Mouse (Mus musculus) stomach, postnatal 0 days (tissue): ENCODE data around the gene Tbc1d2b. TPM values are rescaled to one million over a fixed set of nuclear protein-coding genes. Genes with fewer than 3 reads are reported as not detected.

ENCODE experiments used
- ATAC-seq: fragments of 200-750 bp; cut with Nextera tagmentation; 2 replicates; pipeline ENCODE4 v1.8.0; 2017; ENCODE audit not compliant: low FRiP score, low TSS enrichment
- DNase-seq: peaks from one replicate; pipeline ENCODE4 v3.0.0-alpha.2; 2016; ENCODE audit warnings: low spot score
- H3K27ac ChIP-seq: fragments of 300-500 bp; sonication (generic); replicated peaks from 2 replicates; pipeline ENCODE4 v1.5.1; 2014; ENCODE audit warnings: mild to moderate bottlenecking, control low read depth
- H3K27me3 ChIP-seq: fragments of 300-500 bp; sonication (generic); 2 replicates; pipeline ENCODE4 v1.6.1; 2014; ENCODE audit warnings: low read length; ENCODE audit not compliant: control insufficient read depth, insufficient read depth
- H3K36me3 ChIP-seq: fragments of 300-500 bp; sonication (generic); 2 replicates; pipeline ENCODE4 v1.6.1; 2014; ENCODE audit warnings: low read length, mixed read lengths; ENCODE audit not compliant: control insufficient read depth, insufficient read depth
- H3K4me1 ChIP-seq: fragments of 300-500 bp; sonication (generic); replicated peaks from 2 replicates; pipeline ENCODE4 v1.6.1; 2014; ENCODE audit warnings: antibody characterized with exemption; ENCODE audit not compliant: control insufficient read depth, insufficient read depth
- H3K4me2 ChIP-seq: fragments of 300-500 bp; sonication (generic); replicated peaks from 2 replicates; pipeline ENCODE4 v1.6.1; 2014; ENCODE audit warnings: low read depth, mild to moderate bottlenecking, control low read depth, moderate library complexity
- H3K4me3 ChIP-seq: fragments of 300-500 bp; sonication (generic); 2 replicates; pipeline ENCODE4 v1.5.1; 2014; ENCODE audit warnings: low read depth, low read length, control low read depth
- H3K9ac ChIP-seq: fragments of 300-500 bp; sonication (generic); 2 replicates; pipeline ENCODE4 v1.6.1; 2014; ENCODE audit warnings: mild to moderate bottlenecking, low read length, control low read depth, mixed read lengths
- H3K9me3 ChIP-seq: fragments of 300-500 bp; sonication (generic); 2 replicates; pipeline ENCODE4 v1.6.1; 2016; ENCODE audit warnings: low read length; ENCODE audit not compliant: control insufficient read depth
- CTCF ChIP-seq: IDR thresholded peaks from 2 replicates; pipeline ENCODE4 v1.5.1; 2016; ENCODE audit warnings: antibody characterized with exemption, low read depth, mild to moderate bottlenecking, moderate library complexity
- EP300 ChIP-seq: optimal IDR thresholded peaks from 2 replicates; pipeline ENCODE3; 2016; ENCODE audit warnings: antibody characterized with exemption
- WGBS: fragments of 180-500 bp; shearing (Covaris S2); extraction: QIAGEN DNeasy Blood & Tissue Kit; methylation state at CpG from one replicate; pipeline ENCODE4 v1.1.7; 2014; 5-methylcytosine and 5-hydroxymethylcytosine counted together
- polyA plus RNA-seq: library from polyadenylated mRNA; unstranded; fragments of >200 nt; fragmentation: Nextera tagmentation; extraction: Ambion mirVana; gene quantifications from 2 replicates; pipeline ENCODE4 v1.2.1, GENCODE M21; 2015

Gene Tbc1d2b
- polyA plus RNA-seq, 1 experiment from 2014 or later, result 6.6 TPM

DNA sequence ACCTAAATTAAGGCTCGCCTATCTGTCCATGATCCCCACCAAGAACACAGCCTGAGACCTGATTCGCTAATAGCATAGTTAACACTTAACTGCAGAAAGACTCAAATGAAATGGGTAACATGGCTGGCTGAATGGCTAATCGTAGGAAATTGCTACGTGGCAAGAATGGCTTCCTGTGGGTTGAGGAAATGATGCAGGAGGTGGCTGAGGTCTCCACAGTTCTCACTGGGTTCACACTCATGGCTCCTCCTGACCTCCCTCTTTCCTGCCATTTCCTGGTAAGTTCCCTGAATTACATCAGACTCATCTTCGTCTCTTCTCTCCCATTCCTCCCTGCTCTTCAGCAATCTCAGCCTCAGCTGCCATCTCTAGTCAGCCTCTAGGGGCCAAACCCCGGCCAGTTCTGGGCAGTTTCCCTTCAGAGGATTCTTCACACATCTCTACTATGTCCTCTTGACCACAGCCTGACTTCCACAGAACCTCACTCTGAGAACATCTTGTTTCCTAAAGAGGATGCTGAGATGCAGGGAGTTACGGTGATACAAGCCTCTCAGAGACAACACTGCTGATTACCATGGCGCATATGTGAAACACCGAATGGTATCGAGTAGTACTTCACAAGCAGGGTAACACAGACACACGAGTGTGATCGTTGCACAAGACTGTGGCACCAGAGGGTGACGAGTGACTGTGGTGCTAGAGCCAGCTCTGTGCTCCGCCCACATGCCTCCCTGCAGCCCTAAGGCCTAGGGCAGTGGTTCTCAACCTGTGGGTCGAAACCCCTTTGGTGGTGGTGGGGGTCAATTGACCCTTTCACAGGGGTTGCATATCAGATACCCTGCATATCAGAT lies 26.1 kb downstream of the Tbc1d2b start:
- TF ChIP-seq EP300 (no peak), CTCF (no peak)
- no peak overlapping the region for H3K4me3 ChIP-seq
- ATAC-seq (no peak), DNase-seq (no peak)
- WGBS, result 83% methylated on average over 15 of the region's 15 CpGs
- H3K9ac ChIP-seq, result no peak overlapping the region
- H3K27me3 ChIP-seq, result no peaks in the 10 kb centered on the region
- H3K4me1 ChIP-seq, result no peaks in the 10 kb centered on the region
- peaks cover 16% of the 10 kb centered on the region for H3K36me3 ChIP-seq
- H3K4me2 ChIP-seq, result no peak overlapping the region
- no peaks in the 10 kb centered on the region for H3K9me3 ChIP-seq
- H3K27ac ChIP-seq, result no peak overlapping the region

DNA sequence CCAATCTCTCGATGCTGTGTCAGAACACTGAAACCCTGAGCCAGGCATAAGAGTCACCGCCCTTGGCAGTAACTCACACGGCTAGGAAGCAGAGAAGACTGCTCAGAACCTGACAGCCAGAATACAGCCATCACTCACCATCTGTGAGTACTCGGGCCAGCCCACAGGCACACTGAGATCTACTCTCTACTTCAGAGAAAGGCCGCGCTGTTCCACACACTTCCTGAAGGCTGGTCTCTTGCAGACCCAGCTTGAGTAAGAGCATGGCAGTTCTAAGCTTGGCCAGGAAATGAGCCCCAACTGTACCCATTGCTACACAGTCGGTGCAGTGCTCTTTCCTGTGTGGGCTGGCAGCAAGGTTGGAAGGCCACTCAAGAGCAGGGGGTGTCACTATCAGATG lies 27.7 kb downstream of the Tbc1d2b start:
- no peak overlapping the region; the same call in 1 of the 2 replicates for H3K27ac ChIP-seq
- H3K4me3 ChIP-seq, result no peak overlapping the region
- 0 out of 2 replicates have a peak, but pooled peaks have one; percentile 22 for ATAC-seq
- TF ChIP-seq CTCF (no peak), EP300 (no peak)
- 70% methylated on average over 7 of the region's 7 CpGs for WGBS
- no peaks in the 10 kb centered on the region for H3K27me3 ChIP-seq
- no peaks in the 10 kb centered on the region for H3K4me1 ChIP-seq
- no peak for DNase-seq
- peaks cover 13% of the 10 kb centered on the region for H3K36me3 ChIP-seq
- no peak overlapping the region for H3K4me2 ChIP-seq
- no peaks in the 10 kb centered on the region for H3K9me3 ChIP-seq
- no peak overlapping the region for H3K9ac ChIP-seq

DNA sequence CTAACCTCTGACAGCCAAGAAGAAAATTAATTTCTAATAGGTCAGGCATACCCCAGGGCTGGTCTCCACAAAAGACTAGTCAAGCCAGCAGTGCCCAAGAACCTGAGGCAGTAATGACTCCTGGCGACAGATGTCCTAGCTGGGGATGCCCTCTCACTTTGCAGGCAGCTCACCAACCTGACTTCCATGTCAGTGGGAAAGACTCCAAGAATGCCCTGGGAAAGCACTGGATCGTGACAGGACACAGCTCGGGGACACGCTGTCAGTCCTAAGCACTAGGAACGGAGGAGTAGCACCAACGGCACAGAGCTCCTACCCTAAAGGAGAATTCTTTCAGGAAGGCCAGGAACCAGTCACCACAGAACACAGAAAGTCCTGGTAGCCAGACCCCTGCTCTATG lies 28.3 kb downstream of the Tbc1d2b start:
- Histone ChIP-seq H3K4me3 (no peak overlapping the region), H3K27ac (no peak overlapping the region), H3K9me3 (no peaks in the 10 kb centered on the region), H3K4me1 (no peaks in the 10 kb centered on the region), H3K4me2 (no peak overlapping the region), H3K27me3 (no peaks in the 10 kb centered on the region), H3K9ac (no peak overlapping the region), H3K36me3 (peaks cover 12% of the 10 kb centered on the region)
- no peak for DNase-seq
- no peak for ATAC-seq
- TF ChIP-seq CTCF (no peak), EP300 (no peak)
- WGBS, result 84% methylated on average over 6 of the region's 6 CpGs

DNA sequence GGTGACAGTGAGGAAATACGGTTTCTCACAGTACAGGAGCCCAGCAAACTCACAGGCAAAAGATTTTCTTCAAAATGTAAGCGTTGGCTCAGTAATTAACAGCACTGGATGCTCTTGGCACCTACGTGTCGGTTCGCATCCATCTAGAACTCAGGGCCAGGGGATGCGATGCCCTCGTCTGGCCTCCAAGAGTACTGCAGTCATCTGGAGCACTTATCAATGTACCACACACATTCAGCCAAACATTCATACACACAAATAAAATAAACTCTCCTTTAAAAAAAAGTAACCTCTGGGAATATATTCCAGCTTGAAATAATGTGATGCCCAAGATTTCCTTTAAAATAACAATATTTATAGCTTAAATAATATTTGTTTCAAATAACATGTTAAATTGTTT lies 29.0 kb downstream of the Tbc1d2b start:
- WGBS, result 68% methylated on average over 7 of the region's 7 CpGs
- TF ChIP-seq EP300 (no peak), CTCF (peak; percentile 67)
- Histone ChIP-seq H3K27me3 (no peaks in the 10 kb centered on the region), H3K9ac (no peak overlapping the region), H3K36me3 (peaks cover 5% of the 10 kb centered on the region), H3K9me3 (no peaks in the 10 kb centered on the region), H3K4me3 (no peak overlapping the region), H3K27ac (no peak overlapping the region), H3K4me2 (no peak overlapping the region), H3K4me1 (no peaks in the 10 kb centered on the region)
- DNase-seq, result no peak
- ATAC-seq, result no peak

DNA sequence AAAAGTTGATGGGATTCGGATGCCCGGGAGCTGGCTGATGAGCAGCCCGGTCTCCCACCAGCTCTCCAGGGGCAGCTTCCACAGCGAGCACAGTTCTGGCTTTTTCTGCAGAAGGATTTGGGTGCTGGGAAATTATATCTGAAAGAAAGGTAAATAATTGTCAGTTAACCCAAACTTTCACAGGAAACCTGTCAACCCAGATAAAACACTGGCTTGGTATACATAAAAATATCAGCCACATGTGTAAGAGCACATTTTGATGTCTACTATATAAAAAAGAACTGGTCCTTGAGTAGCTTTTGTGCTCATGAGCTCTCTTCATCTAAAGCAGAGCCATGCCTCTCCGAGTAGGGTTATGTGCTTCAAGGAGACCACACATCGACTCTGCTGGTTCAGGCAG lies 29.6 kb downstream of the Tbc1d2b start:
- no peak overlapping the region for H3K9ac ChIP-seq
- H3K4me1 ChIP-seq, result no peaks in the 10 kb centered on the region
- no peaks in the 10 kb centered on the region for H3K27me3 ChIP-seq
- DNase-seq, result no peak
- H3K4me3 ChIP-seq, result no peak overlapping the region
- H3K36me3 ChIP-seq, result peaks cover 4% of the 10 kb centered on the region; the same call in 1 of the 2 replicates
- no peak overlapping the region for H3K4me2 ChIP-seq
- H3K9me3 ChIP-seq, result no peaks in the 10 kb centered on the region
- 59% methylated on average over 6 of the region's 6 CpGs for WGBS
- no peak for ATAC-seq
- no peak overlapping the region for H3K27ac ChIP-seq
- TF ChIP-seq CTCF, result no peak
- TF ChIP-seq EP300, result no peak

DNA sequence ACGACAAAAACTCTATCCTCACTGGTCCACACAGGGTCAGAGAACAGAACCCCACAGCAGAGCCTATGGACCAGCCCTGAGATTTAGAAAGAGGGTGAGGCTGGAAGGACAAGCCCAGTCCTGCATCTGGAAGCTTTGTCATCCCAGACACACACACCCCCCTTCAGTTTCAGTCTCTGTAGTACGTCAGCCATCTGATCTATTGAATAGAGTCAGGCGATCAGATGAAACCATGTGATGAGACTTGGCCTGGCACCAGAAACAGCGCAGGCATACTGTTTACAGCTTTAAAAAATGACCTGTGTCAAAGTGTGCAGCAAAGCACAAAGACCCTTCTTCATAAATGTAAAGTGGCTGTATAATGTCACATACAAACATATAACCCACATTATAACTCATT lies 30.0 kb downstream of the Tbc1d2b start:
- Histone ChIP-seq H3K4me3 (no peak overlapping the region), H3K9me3 (no peaks in the 10 kb centered on the region), H3K27ac (no peak overlapping the region), H3K9ac (no peak overlapping the region), H3K4me2 (no peak overlapping the region), H3K4me1 (no peaks in the 10 kb centered on the region), H3K36me3 (peaks cover 4% of the 10 kb centered on the region; the same call in 1 of the 2 replicates), H3K27me3 (no peaks in the 10 kb centered on the region)
- DNase-seq (no peak), ATAC-seq (no peak)
- no peak for TF ChIP-seq CTCF
- no peak for TF ChIP-seq EP300
- 43% methylated on average over 4 of the region's 4 CpGs for WGBS
